In the genomic region with DNA sequence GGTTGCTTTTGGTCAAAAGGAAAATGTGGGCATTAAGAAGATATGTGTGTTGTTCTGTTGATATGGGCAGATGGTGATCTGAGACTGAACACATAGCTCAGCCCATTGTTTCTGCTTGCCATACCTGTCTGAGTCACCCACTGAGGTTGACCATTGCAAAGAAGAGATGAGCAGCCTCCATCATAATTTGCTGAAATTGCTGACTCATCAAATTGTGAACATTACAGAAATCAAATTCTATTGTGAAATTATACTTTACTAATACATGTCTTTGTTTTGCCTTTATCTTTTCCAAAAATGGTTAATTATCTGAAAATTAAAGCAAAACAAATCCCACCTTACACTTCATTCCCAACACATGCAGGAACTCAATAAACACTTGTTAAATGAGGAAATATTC, we compare ENCODE assay signal across 15 mouse cellular contexts.
"Had no signal": no experiment of that assay in that cellular context is flagged by ENCODE, and none has a peak within 500 bp of the region (broad histone marks: within the 10 kb centered on the region; RNA-seq: fewer than 3 reads in every experiment).

No protein-coding gene starts in this region.

- H3K4me2 ChIP-seq: neural tube, embryonic 15.5 days; stomach, embryonic 15.5 days had no signal

- H3K27ac ChIP-seq: neural tube, embryonic 15.5 days; stomach, embryonic 15.5 days; stomach, postnatal 0 days had no signal

- H3K36me3 ChIP-seq: neural tube, embryonic 15.5 days; stomach, embryonic 15.5 days had no signal

- DNase-seq: retina, postnatal 1 day; right cerebral cortex, adult 18-20 months; right cerebral cortex, postnatal 14 days; right cerebral cortex, postnatal 25 days; right cerebral cortex, postnatal 4 days; spleen, adult 18-20 months; thymus, adult 18-20 months; thymus, adult 2 months; thymus, postnatal 14 days; thymus, postnatal 25 days; thymus, postnatal 36 days; thymus, postnatal 4 days had no signal

- H3K9me3 ChIP-seq: neural tube, embryonic 15.5 days; stomach, embryonic 15.5 days had no signal

- H3K27me3 ChIP-seq: neural tube, embryonic 15.5 days; stomach, embryonic 15.5 days had no signal

- H3K4me1 ChIP-seq: neural tube, embryonic 15.5 days; stomach, embryonic 15.5 days had no signal

- H3K9ac ChIP-seq: neural tube, embryonic 15.5 days; stomach, embryonic 15.5 days had no signal

- H3K4me3 ChIP-seq: neural tube, embryonic 15.5 days; stomach, embryonic 15.5 days had no signal
